Mouse (Mus musculus): Measurements from ENCODE around the gene Traf4.

DNA sequence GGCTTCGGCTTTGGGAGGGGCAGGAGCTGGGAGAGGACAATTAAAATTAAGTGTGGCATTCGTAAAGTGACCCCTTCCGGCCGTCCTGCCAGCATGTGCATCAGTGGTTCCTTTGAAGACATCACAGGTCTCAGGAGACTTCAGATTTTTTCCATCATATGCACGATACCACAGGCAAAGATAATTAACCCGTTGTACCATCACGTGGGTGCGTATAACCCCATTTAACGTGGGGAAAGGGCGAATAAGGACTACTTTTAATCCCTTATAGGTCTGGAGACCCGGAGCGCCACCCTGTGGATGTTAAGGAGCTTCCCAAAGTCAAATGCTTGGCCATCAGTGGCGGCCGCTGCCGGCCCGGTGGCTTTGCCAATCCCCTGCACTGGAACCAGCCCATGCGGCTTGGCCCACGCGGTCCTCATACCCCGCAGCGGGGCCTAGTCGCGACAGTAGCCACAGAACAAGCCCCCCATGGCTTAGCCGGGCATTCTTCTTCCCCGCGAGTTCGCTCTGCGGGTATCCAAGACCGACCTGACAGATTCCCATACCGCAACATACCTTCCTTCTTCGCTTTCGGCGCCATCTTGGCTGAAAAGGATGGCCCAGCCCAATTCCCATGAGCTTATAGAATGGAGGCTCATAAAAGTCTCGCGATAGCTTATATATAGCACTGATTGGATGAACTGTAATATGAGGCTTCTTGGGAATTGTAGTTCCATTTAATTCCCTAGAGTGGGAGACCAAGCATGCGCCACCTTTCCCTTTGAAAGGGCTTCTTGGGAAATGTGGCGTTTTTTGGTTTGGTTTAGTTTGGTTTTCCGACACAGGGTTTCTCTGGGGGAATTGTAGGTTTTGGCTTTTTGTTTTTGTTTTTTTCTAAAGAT is 17.8 kb upstream of the Traf4 start, which contains the start of gene Rpl23a:
- peak; percentile 20; the same call in 1 of the 2 replicates for TF ChIP-seq CTCF (IDR thresholded peaks at IDR 0.05; ENCODE audit: low read depth, low read length)
- peak; percentile 72; the same call in 1 of the 2 replicates for TF ChIP-seq POLR2A (IDR thresholded peaks at IDR 0.05; ENCODE audit: extremely low read depth, insufficient read depth, low read length)

All from liver, adult 2 months (tissue).